Mouse (Mus musculus) cerebellum, adult 2 months (tissue): ENCODE results near the gene Plin4. TPM values are rescaled to one million over a fixed set of nuclear protein-coding genes. Genes with fewer than 3 reads are reported as not detected.
A peak's percentile ranks its signal among the peaks of the same experiment; 100 is the strongest.
"Not testable (repeated sequence)": the region's sequence is repeated elsewhere in the genome, so short reads cannot be mapped to it uniquely, and the experiment has no call there.

Source experiments
- DNase-seq, 2 experiments: peaks; one replicate each; pipeline ENCODE4 v3.0.0; 2021
- H3K27ac ChIP-seq: fragments of 200-500 bp; 2 replicates; pipeline ENCODE4 v1.5.1; 2012; ENCODE audit warnings: low read length, control low read depth, inconsistent platforms; ENCODE audit not compliant: insufficient read depth
- H3K27me3 ChIP-seq: fragments of 200-500 bp; 2 replicates; pipeline ENCODE4 v1.6.1; 2012; ENCODE audit warnings: inconsistent platforms, mild to moderate bottlenecking, low read length, moderate library complexity; ENCODE audit not compliant: control insufficient read depth, insufficient read depth
- H3K4me1 ChIP-seq: fragments of 200-500 bp; 2 replicates; pipeline ENCODE4 v1.6.1; 2011; ENCODE audit warnings: low read length; ENCODE audit not compliant: control insufficient read depth, insufficient read depth
- H3K4me3 ChIP-seq: fragments of 200-500 bp; replicated peaks from 2 replicates; pipeline ENCODE3; 2011; ENCODE audit warnings: mild to moderate bottlenecking, low read depth, low read length, control low read depth; ENCODE audit not compliant: insufficient read depth
- CTCF ChIP-seq: fragments of 200-500 bp; IDR thresholded peaks from 2 replicates; pipeline ENCODE4 v1.5.1; 2011; ENCODE audit warnings: low read depth, mild to moderate bottlenecking, control low read depth, low read length, moderate library complexity, borderline replicate concordance; ENCODE audit not compliant: insufficient read depth
- POLR2A ChIP-seq: fragments of 200-500 bp; IDR thresholded peaks from 2 replicates; pipeline ENCODE4 v1.6.1; 2011; ENCODE audit warnings: low read length, control low read depth, borderline replicate concordance; ENCODE audit not compliant: insufficient read depth
- WGBS: fragments of 180-500 bp; shearing (Covaris S2); methylation state at CpG from one replicate; pipeline ENCODE4 v1.1.7; 2018; 5-methylcytosine and 5-hydroxymethylcytosine counted together
- polyA plus RNA-seq: library from polyadenylated mRNA; depleted of rRNA; stranded (reverse); fragments of >200 nt; gene quantifications from 2 replicates; pipeline ENCODE4 v1.2.3, GENCODE M21; 2012

The Plin4 gene
- polyA plus RNA-seq, 1 experiment = 1.1 TPM

DNA sequence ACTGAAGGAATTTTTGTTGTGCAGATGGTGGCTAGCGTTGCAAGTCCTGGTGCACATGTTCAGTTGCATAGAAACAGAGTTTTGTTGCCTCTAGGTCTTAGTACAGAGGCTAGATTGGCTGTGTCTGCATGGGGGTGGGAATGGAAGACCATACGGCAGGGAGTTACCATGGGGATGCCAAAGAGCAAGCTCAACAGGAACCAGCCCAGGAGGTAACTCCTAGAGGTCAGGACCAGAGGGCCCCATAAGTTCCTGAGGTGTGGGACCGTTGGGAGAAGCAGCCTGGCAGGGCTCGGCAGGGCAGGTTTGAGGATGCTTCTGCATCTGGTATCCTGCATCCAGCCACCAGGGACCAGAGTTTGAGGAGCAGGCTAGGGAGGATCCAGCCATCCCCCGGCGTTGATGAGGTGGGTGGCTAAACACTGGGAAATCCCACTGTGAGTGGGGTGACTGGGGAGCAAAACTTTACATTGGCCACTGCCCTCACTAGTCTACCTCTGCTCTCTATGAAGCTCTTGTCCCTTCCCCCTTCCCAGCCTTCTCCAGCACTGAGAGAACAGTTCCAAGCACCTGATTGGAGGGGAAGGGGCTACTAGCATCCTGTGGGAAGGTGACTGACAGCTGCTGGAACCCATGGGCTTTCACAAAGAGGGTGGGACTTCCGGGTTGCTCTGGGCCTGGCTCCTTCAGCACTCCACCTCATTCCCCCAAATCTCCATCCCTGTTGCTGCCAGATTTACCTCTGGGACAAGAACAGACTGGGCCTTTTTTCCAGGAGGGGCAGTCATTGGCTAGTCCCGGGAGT, 28.6 kb downstream of the Plin4 start:
- Histone ChIP-seq H3K4me1 (peaks cover 6% of the 10 kb centered on the region; the same call in 1 of the 2 replicates), H3K4me3 (peak overlapping the region; percentile 32), H3K27me3 (no peaks in the 10 kb centered on the region), H3K27ac (no peak overlapping the region)
- no peak for TF ChIP-seq POLR2A
- no peak for TF ChIP-seq CTCF
- DNase-seq = peak in 1 of 2 experiments; percentile 36
- 6% methylated on average over 8 of the region's 8 CpGs for WGBS

GRCm38 (mm10) chr17:56079921-56080320, 29.7 kb downstream of the Plin4 start:
- 1% methylated on average over 11 of the region's 11 CpGs for WGBS
- Histone ChIP-seq H3K27ac (no peak overlapping the region), H3K4me3 (peak overlapping the region; percentile 87), H3K27me3 (no peaks in the 10 kb centered on the region), H3K4me1 (peaks cover 6% of the 10 kb centered on the region; the same call in 1 of the 2 replicates)
- no peak for TF ChIP-seq POLR2A
- TF ChIP-seq CTCF = no peak
- peak in 1 of 2 experiments; percentile 42 for DNase-seq

DNA sequence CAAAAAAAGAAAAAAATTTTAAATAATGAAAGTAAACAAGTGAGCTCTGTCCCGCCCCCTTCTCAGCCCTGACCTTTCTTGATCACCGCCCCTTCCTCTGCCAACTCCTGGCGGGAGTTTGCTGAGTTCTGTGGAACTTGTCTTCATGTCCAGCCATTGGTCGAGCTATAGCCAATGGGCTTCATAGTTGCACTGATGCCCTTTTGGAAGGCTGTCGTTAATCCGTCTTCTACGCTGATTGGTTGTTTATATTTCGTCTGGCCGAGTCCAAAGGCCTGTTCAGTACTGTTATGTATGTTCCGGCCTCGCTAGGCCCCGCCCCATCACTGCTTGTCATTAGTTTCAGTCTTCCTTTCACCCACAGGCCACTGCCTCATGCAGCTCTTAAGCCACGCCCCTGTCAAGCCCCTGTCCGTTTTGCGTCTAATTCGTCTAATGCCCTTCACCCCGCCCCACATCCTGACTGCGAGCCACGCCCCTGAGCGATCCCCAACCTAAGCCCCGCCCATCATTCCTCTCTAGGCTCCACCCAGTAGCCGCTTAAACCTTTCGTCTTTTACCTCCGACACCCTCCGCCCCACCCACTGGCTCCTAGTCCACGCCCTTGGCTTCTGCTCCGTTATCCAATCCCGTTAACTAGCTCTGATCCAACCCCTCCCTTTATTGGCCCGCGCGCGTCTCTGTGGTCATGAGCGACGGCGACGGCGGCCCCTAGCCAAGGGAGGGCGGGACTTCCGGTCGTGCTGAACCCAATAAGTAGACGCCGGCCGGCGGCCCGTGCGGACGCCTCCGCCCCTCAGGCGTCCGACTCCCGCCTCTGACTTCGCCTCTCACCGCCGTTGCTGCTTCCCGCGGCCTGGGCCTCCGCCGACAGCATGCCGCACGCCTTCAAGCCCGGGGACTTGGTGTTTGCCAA, 30.5 kb downstream of the Plin4 start, which contains the start of gene Hdgfl2:
Gene Hdgfl2, plus strand, starts transcription at position 755 of the 916 bp plus-strand sequence.
- peaks cover 6% of the 10 kb centered on the region; the same call in 1 of the 2 replicates for H3K4me1 ChIP-seq
- H3K4me3 ChIP-seq = peak within 1 kb of the TSS; percentile 87
- DNase-seq = peak; percentile 99 to 100
- no peaks in the 10 kb centered on the region for H3K27me3 ChIP-seq
- TF ChIP-seq CTCF (no peak), POLR2A (peak; percentile 71)
- H3K27ac ChIP-seq = no peak within 1 kb of the TSS
- under 1% methylated on average over 61 of the region's 61 CpGs for WGBS

- H3K4me3 ChIP-seq, H3K4me1 ChIP-seq, H3K27me3 ChIP-seq, H3K27ac ChIP-seq: not testable (repeated sequence)
- 68% methylated on average over 9 of the region's 9 CpGs for WGBS
- peak in 1 of 2 experiments; percentile 42 for DNase-seq
Measured at GRCm38 (mm10) chr17:56078361-56078760, 31.2 kb downstream of the Plin4 start.

GRCm38 (mm10) chr17:56077523-56077922, 32.1 kb downstream of the Plin4 start:
- Histone ChIP-seq H3K27ac (no peak overlapping the region), H3K27me3 (no peaks in the 10 kb centered on the region), H3K4me1 (peaks cover 6% of the 10 kb centered on the region; the same call in 1 of the 2 replicates), H3K4me3 (no peak overlapping the region)
- TF ChIP-seq CTCF (no peak), POLR2A (no peak)
- no peak for DNase-seq
- WGBS = 81% methylated on average over 5 of the region's 5 CpGs

DNA sequence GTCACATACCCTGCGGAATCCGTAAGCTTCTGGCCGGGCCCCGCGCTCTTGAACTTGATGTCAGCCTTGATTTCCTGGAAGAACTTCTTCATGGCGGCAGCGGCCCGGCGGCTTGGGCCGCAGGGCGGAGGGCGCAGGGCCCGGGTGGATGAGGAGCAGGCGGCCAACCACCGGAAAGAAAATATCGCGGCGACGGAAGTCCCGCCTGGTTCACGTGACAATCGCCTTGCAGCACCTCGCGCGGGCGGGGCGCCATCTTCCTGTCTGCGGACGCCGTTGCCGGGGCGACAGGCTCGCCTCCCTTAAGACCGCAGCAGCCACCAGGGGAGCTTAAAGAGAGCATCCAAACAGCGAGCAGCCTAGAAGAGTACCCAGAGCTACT, 34.8 kb downstream of the Plin4 start, which contains the start of gene Ubxn6:
Gene Ubxn6, minus strand, starts transcription at position 202 of the 382 bp plus-strand sequence.
- H3K27ac ChIP-seq = peak within 1 kb of the TSS; percentile 65
- H3K27me3 ChIP-seq = no peaks in the 10 kb centered on the region
- TF ChIP-seq POLR2A = peak; percentile 55; the same call in 1 of the 2 replicates
- peak; percentile 13; the same call in 1 of the 2 replicates for TF ChIP-seq CTCF
- H3K4me3 ChIP-seq = peak within 1 kb of the TSS; percentile 86
- DNase-seq = peak; percentile 96 to 97
- WGBS = under 1% methylated on average over 35 of the region's 35 CpGs
- no peaks in the 10 kb centered on the region; the same call in 1 of the 2 replicates for H3K4me1 ChIP-seq

GRCm38 (mm10) chr17:56074097-56074826, 35.3 kb downstream of the Plin4 start:
- no peak for TF ChIP-seq POLR2A
- TF ChIP-seq CTCF = no peak
- Histone ChIP-seq H3K27me3 (no peaks in the 10 kb centered on the region), H3K27ac (peak overlapping the region; percentile 65), H3K4me1 (no peaks in the 10 kb centered on the region; the same call in 1 of the 2 replicates), H3K4me3 (peak overlapping the region; percentile 86)
- DNase-seq = peak; percentile 67 to 74
- 7% methylated on average over 22 of the region's 22 CpGs for WGBS
